Mouse (Mus musculus) CD4-positive, CD25-positive, alpha-beta regulatory T cell, adult 4 months (primary cell): Measurements from ENCODE around the gene Fads6. TPM values are rescaled to one million over a fixed set of nuclear protein-coding genes. Genes with fewer than 3 reads are reported as not detected.

Experiments used
- ATAC-seq: one replicate; pipeline ENCODE4 v1.8.0; 2017
- polyA plus RNA-seq, 2 experiments: library from polyadenylated mRNA; unstranded; fragments of 100-300 nt; shearing (Covaris generic); gene quantifications; one replicate each; pipeline ENCODE4 v1.2.1; 2017

Fads6 gene
- polyA plus RNA-seq, 2 experiments from 2014 or later: 1.1 to 1.6 TPM

DNA sequence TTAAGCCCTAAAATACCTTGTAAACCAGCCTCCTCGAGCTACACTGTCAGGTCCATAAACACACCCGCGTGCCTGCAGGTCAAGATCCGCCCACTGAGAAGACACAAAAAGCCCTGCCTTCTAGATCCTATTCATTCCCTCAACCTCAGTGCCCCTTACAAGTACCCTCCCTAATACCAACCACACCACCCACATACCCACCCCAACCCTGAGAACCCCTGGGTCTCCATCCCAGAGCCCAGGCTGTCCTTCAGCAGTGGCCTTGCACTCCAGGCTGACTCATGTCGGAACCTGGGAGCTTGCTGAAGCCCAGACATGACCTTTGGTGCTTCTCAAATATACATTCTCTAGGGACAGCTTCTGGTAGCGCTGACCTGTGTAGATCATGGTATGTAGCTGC lies 22.7 kb downstream of the Fads6 start:
- no peak for ATAC-seq

- no peak for ATAC-seq
These were observed 23.3 kb downstream of the Fads6 start for GRCm38 (mm10) chr11:115274178-115274577.

DNA sequence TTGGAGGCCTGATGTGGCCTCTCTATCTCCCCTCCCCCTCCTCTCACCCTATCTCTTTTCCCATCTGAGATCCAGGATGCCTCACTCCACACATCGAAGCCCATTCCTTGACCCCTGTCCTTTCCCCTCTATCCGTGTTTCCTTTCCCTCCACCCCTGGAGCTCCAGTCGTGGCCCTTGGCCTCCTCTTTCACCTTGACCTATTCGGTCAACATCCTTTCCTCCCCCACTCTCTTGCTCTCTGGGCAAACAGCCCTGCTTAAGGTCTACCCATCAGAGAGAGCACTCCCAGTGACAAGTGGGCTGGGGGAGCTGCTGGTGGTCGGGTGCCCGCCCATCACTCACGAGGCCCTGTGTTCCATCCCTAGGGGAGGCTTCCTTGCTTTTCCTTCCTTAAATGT lies 23.7 kb downstream of the Fads6 start:
- no peak for ATAC-seq

GRCm38 (mm10) chr11:115272894-115273498 lies 24.5 kb downstream of the Fads6 start:
- ATAC-seq: no peak

GRCm38 (mm10) chr11:115271481-115271880 lies 26.0 kb downstream of the Fads6 start:
- no peak for ATAC-seq

- ATAC-seq: no peak
These were observed 26.4 kb downstream of the Fads6 start for GRCm38 (mm10) chr11:115271052-115271451.

DNA sequence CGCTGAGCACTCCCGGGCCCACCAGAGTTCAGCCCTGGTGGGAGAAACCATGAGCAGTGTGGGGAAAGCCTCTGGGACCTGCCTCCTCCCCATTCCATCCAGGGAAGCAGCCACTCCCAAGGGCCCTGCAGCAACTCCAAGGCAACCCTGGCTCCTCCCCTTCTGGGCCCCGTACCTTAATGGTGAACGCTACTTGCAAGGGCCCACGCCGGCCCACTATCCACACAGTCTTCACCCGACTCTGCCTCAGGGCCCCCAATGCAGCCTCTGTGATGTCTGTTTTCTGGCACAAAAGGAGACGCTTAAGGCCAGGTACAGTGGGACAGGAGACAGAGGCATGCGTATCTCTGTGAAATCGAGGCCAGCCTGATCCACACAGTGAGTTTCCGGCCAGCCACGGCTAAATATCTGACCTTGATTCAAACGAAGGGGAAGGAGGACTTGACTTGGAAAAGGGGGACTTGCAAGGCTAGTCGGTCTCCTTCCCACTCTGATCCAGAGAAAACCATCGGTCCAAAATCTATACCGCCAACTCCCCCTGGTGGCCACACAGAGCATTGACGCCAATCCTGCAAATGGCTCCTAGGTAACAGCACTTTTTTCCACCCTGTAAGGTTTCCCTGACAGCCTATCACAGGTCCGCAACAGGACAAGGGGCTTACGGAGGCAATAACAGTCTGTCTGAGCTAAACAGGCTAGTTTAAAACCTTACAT lies 27.2 kb downstream of the Fads6 start:
- ATAC-seq: peak; percentile 45

- ATAC-seq: no peak
These were observed 28.0 kb downstream of the Fads6 start for GRCm38 (mm10) chr11:115269330-115270066.

- ATAC-seq: no peak
These were observed 29.5 kb downstream of the Fads6 start for GRCm38 (mm10) chr11:115267958-115268357.

DNA sequence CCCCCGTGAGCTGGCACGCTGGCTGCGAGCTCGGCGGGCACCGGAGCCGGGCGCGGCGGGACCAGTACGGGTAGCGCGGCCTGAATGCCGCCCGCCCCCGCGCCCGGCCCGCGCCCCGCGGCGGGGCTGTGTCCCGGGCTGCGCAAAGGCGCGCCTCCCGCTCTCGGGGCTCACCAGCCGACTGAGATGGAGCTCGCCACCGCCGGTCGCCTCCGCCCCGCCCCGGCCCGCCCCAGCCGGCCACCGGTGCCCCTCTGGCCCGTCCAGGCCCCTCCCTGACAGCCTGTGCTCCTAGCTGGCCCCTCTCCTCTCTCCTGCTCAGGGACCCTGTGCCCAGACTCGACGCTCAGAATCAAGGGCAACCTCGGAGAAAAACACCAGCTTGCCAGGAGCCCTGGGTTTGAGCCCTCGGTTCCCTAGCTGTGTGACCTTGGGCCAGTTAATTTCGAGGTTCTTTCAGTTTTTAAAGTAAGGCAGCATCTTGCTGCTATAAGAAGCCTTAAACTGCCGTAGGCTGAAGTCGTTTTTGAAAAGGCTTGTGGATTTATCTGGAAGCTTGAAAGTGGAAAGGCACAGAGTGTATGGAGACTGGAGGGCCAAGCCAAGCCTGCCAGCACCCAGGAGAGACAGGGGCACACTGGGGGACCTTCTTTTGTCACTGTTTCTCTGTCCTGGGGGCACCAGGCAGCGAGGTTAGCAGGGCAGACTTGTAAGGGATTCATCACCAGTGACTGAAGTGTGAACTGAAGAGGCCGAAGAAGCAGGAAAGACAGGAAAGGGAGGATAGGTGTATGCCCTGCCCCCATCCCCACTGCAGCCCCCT lies 30.2 kb downstream of the Fads6 start, which contains the start of gene Grin2c:
TSS of gene Grin2c (minus strand) at position 183 of the 823 bp plus-strand sequence.
- no peak for ATAC-seq

DNA sequence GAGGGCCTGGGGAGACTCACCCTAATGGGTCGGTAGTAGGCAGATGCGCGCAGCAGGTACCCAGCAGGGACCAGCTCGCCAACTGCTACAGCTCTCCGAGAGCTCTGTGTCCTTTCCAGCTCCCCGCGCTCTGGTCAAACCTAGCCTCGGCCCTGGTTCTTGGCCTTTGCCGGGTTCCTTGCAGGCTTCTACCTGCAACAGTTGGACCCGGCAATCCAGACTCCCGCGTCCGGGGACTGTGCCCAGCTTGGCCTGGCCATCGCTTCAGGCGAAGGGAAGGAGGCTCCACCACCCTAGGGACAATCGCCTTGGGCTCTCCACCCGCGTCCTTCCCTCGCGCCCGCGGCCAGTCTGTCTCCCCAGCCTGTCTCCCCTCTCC lies 31.1 kb downstream of the Fads6 start:
- no peak for ATAC-seq

DNA sequence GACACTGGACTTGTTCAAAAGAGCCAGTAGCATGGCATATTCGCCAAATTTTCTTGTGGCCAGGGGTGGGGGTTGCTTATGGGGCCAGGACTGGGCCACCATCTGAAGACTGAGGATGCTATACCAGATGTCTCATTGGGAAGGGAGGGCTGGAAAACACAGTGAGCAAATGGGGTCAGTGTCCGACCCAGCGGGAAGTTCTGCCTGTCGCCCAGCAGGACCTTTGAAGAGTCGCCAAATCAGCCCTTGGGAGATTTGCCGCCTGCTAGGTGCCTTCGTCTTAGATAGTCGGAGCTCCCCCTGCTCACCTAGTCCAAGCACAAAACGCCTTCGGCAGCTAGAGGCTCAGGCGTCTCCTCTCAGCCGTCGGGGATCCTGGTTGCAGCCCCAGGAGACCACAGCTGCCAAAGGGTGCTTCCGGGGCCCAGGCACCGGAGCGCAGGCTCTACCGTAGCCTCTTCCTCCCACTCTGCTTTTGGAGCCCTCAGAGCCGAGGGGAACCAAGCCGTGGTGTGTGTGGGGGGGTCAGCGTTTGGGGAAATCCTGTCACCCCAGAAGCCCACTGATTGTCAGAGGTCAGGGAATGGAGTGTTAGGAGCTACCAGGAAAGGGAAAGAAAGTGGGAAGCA lies 31.6 kb downstream of the Fads6 start:
- ATAC-seq: no peak

- ATAC-seq: no peak
These were observed 32.4 kb downstream of the Fads6 start for GRCm38 (mm10) chr11:115264862-115265668.

- no peak for ATAC-seq
These were observed 33.2 kb downstream of the Fads6 start for GRCm38 (mm10) chr11:115264136-115264861.

GRCm38 (mm10) chr11:115262954-115263353 lies 34.5 kb downstream of the Fads6 start:
- no peak for ATAC-seq

DNA sequence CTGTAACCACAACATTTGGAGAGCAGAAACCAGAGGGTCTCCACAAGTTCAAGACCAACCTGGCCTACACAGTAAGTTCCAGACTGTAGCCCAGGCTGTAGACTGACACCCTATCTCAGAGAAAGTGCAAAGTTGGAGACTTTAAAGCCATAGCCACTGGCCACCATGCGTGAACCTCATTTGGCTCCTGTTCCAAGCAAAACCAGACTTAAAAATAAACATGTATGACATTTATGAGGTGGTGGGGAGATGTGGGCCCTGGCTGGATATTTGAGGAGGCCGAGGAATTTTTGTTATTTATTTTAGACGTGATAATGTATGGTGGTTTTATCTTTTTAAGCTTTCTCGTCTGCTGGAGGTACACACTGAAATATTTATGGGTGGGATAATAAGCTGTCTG lies 38.3 kb downstream of the Fads6 start:
- no peak for ATAC-seq

DNA sequence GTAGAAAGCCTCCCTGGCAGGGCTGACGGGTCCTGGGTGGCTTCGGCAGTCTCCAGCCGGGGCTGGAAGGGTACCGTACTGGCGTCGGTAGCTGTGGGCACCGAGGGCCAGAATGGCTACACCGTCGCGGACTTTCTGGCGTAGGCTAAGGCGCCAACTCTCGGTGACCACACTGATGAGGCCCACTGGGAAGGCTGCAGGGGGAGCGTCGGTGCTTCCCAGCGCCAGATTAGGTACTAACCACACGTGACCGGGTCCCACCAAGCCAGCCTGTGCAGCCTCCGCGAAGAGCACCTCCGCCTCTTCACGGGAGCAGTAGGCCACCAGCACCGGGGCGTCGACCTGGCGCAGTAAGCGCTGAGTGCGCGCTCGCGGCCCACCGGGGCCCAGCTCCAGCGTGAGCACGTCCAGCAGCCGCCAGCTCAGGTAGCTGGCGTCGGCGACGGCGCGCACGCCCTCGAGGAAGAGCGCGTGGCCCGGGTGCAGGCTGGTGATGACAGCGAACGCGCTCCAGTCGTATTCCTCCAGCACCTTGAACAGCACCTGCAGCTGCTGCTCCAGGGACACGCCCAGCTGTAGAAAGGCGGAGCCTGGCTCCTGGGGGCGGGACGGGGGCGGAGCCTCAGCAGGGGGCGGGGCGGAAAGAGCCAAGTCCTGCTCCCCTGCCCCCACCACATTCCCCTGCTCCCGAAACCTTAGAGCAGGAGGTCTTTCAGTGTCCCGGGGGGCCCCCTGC lies 39.5 kb downstream of the Fads6 start:
- no peak for ATAC-seq

DNA sequence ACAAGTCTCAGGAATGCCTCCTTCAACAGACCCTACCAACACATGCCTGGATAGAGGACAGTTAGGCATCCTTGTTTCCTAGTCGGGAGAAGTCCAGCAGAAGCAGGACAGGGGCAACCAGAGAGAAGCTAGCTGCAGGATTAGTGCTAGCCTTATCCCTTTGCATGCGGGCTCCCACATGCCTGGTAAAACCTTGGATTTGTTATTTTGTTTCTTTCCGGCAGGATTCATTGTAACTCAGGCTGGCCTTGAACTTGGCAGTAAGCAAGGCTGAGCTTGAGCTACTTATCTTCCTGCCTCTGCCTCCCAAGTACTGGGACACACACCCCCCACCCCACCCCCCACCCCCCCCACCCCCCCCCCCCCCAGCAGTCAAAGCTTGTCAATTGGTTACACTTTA lies 46.2 kb downstream of the Fads6 start:
- ATAC-seq: no peak

DNA sequence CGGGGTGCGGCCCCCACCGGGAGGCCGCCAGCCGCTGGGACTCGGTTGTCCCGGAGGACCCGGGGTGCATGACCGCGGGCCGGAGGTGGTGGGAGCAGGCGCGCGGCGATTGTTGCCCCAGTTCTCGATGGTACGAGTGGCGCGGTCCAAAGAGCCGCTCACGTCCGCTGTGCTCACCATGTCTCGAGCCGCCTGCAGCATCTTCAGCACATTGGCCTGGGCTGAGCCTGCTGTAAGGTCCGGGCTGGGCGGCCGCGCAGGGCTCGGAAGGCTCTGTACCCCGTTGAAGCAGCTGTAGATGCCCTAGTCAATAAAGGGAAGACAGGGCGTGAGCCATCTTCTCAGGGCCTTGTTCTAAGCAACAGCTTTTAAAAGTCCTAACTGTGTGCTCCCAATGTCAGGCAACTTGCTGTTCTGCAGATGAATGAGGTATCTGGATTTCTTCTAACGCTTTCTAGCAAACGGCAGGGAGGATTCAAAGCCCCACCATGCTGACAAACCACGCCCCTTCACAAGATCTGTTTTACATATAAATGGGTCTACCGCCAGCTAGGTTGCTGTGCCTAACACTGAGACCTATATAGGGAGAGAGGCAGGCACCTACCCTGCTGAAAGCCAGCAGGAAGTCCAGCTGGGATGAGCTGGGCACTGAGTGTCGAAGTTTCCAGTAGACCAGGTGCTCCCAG lies 46.9 kb downstream of the Fads6 start:
- ATAC-seq: no peak
